Mouse (Mus musculus): ENCODE measurements around the gene Pabpc1l. TPM values are rescaled to one million over a fixed set of nuclear protein-coding genes. Genes with fewer than 3 reads are reported as not detected.

Gene Pabpc1l
- polyA plus RNA-seq, 1 experiment, result 1.5 TPM

GRCm38 (mm10) chr2:163994977-163995862 lies 30.0 kb upstream of the Pabpc1l start:
- Histone ChIP-seq H3K4me3 (peak overlapping the region; percentile 78), H3K4me2 (ENCODE audit: low read depth) (peak overlapping the region; percentile 95), H3ac (ENCODE audit: control insufficient read depth, insufficient read length) (peak overlapping the region; percentile 84), H3K79me2 (ENCODE audit: control insufficient read depth, insufficient read depth) (peaks cover 48% of the 10 kb centered on the region), H3K27me3 (ENCODE audit: control insufficient read depth, insufficient read depth, insufficient read length) (peaks cover 2% of the 10 kb centered on the region), H3K36me3 (ENCODE audit: control insufficient read depth, insufficient read depth) (peaks cover 5% of the 10 kb centered on the region)
- peak; percentile 90 for TF ChIP-seq POLR2A (IDR thresholded peaks at IDR 0.05; ENCODE audit: insufficient read length, low read depth)
- peak in 2 of 3 experiments; percentile 49 to 77 for TF ChIP-seq MYOD1 (IDR thresholded peaks at IDR 0.05; ENCODE audit: control insufficient read depth in 1 of 3, insufficient read length in 2 of 3, low read depth in 2 of 3)
- no peak for TF ChIP-seq REST (IDR thresholded peaks at IDR 0.05; ENCODE audit: insufficient read depth, insufficient read length)
- TF ChIP-seq POLR2AphosphoS2 (IDR thresholded peaks at IDR 0.05; ENCODE audit: insufficient read length, low read depth), result peak; percentile 59
- TF ChIP-seq E2F4 (IDR thresholded peaks at IDR 0.05; ENCODE audit: insufficient read depth), result no peak
- TF ChIP-seq MYOG (IDR thresholded peaks at IDR 0.05; ENCODE audit: control insufficient read depth in 1 of 3, insufficient read depth in 1 of 3, insufficient read length in 2 of 3, low read depth in 2 of 3), result peak in 2 of 3 experiments; percentile 54 to 77
- no peak for TF ChIP-seq SRF (IDR thresholded peaks at IDR 0.05; ENCODE audit: control insufficient read depth, insufficient read length, low read depth)
- TF ChIP-seq TCF12 (IDR thresholded peaks at IDR 0.05; ENCODE audit: insufficient read depth, poor library complexity, severe bottlenecking), result no peak
- no peak for TF ChIP-seq MAX (IDR thresholded peaks at IDR 0.05; ENCODE audit: low read depth)
- TF ChIP-seq USF1 (IDR thresholded peaks at IDR 0.05; ENCODE audit: low read depth), result peak; percentile 87
- no peak for TF ChIP-seq TCF3 (IDR thresholded peaks at IDR 0.05; ENCODE audit: insufficient read length, low read depth)
- TF ChIP-seq CEBPB (IDR thresholded peaks at IDR 0.05; ENCODE audit: insufficient read depth, poor library complexity, severe bottlenecking), result peak; percentile 71

- TF ChIP-seq E2F4 (IDR thresholded peaks at IDR 0.05; ENCODE audit: insufficient read depth) (no peak), CEBPB (IDR thresholded peaks at IDR 0.05; ENCODE audit: insufficient read depth, poor library complexity, severe bottlenecking) (no peak), POLR2A (IDR thresholded peaks at IDR 0.05; ENCODE audit: insufficient read length, low read depth) (no peak), MYOG (IDR thresholded peaks at IDR 0.05; ENCODE audit: control insufficient read depth in 1 of 3, insufficient read depth in 1 of 3, insufficient read length in 2 of 3, low read depth in 2 of 3) (no peak), TCF12 (IDR thresholded peaks at IDR 0.05; ENCODE audit: insufficient read depth, poor library complexity, severe bottlenecking) (no peak)
- peaks cover 58% of the 10 kb centered on the region for H3K79me2 ChIP-seq (ENCODE audit: control insufficient read depth, insufficient read depth)
Measured at GRCm38 (mm10) chr2:163996275-163996674, 29.0 kb upstream of the Pabpc1l start.

GRCm38 (mm10) chr2:163996899-163997298 lies 28.4 kb upstream of the Pabpc1l start:
- no peaks in the 10 kb centered on the region for H3K27me3 ChIP-seq (ENCODE audit: control insufficient read depth, insufficient read depth, insufficient read length)
- H3K79me2 ChIP-seq (ENCODE audit: control insufficient read depth, insufficient read depth), result peaks cover 65% of the 10 kb centered on the region
- peak overlapping the region; percentile 95 for H3K4me2 ChIP-seq (ENCODE audit: low read depth)
- no peak for TF ChIP-seq MAX (IDR thresholded peaks at IDR 0.05; ENCODE audit: low read depth)
- no peak for TF ChIP-seq REST (IDR thresholded peaks at IDR 0.05; ENCODE audit: insufficient read depth, insufficient read length)
- no peak for TF ChIP-seq TCF12 (IDR thresholded peaks at IDR 0.05; ENCODE audit: insufficient read depth, poor library complexity, severe bottlenecking)
- TF ChIP-seq SRF (IDR thresholded peaks at IDR 0.05; ENCODE audit: control insufficient read depth, insufficient read length, low read depth), result no peak
- TF ChIP-seq TCF3 (IDR thresholded peaks at IDR 0.05; ENCODE audit: insufficient read length, low read depth), result no peak
- no peak for TF ChIP-seq POLR2A (IDR thresholded peaks at IDR 0.05; ENCODE audit: insufficient read length, low read depth)
- TF ChIP-seq POLR2AphosphoS2 (IDR thresholded peaks at IDR 0.05; ENCODE audit: insufficient read length, low read depth), result no peak
- no peak for TF ChIP-seq USF1 (IDR thresholded peaks at IDR 0.05; ENCODE audit: low read depth)
- no peak for TF ChIP-seq E2F4 (IDR thresholded peaks at IDR 0.05; ENCODE audit: insufficient read depth)
- no peak for TF ChIP-seq MYOD1 (IDR thresholded peaks at IDR 0.05; ENCODE audit: control insufficient read depth in 1 of 3, insufficient read length in 2 of 3, low read depth in 2 of 3)
- TF ChIP-seq MYOG (IDR thresholded peaks at IDR 0.05; ENCODE audit: control insufficient read depth in 1 of 3, insufficient read depth in 1 of 3, insufficient read length in 2 of 3, low read depth in 2 of 3), result no peak
- TF ChIP-seq CEBPB (IDR thresholded peaks at IDR 0.05; ENCODE audit: insufficient read depth, poor library complexity, severe bottlenecking), result no peak
- H3ac ChIP-seq (ENCODE audit: control insufficient read depth, insufficient read length), result no peak overlapping the region
- H3K4me3 ChIP-seq, result peak overlapping the region; percentile 78
- H3K36me3 ChIP-seq (ENCODE audit: control insufficient read depth, insufficient read depth), result peaks cover 5% of the 10 kb centered on the region

More at GRCm38 (mm10) chr2:163996275-163996674, 29.0 kb upstream of the Pabpc1l start:
- Histone ChIP-seq H3K4me3 (peak overlapping the region; percentile 78), H3ac (ENCODE audit: control insufficient read depth, insufficient read length) (no peak overlapping the region), H3K36me3 (ENCODE audit: control insufficient read depth, insufficient read depth) (peaks cover 5% of the 10 kb centered on the region), H3K4me2 (ENCODE audit: low read depth) (peak overlapping the region; percentile 95), H3K27me3 (ENCODE audit: control insufficient read depth, insufficient read depth, insufficient read length) (no peaks in the 10 kb centered on the region)

GRCm38 (mm10) chr2:163998981-163999380 lies 26.3 kb upstream of the Pabpc1l start:
- Histone ChIP-seq H3K79me2 (ENCODE audit: control insufficient read depth, insufficient read depth) (peaks cover 85% of the 10 kb centered on the region), H3K4me3 (no peak overlapping the region), H3K4me2 (ENCODE audit: low read depth) (no peak overlapping the region), H3K36me3 (ENCODE audit: control insufficient read depth, insufficient read depth) (peaks cover 5% of the 10 kb centered on the region), H3K27me3 (ENCODE audit: control insufficient read depth, insufficient read depth, insufficient read length) (no peaks in the 10 kb centered on the region), H3ac (ENCODE audit: control insufficient read depth, insufficient read length) (no peak overlapping the region)
- TF ChIP-seq MYOD1 (IDR thresholded peaks at IDR 0.05; ENCODE audit: control insufficient read depth in 1 of 3, insufficient read length in 2 of 3, low read depth in 2 of 3) (no peak), TCF3 (IDR thresholded peaks at IDR 0.05; ENCODE audit: insufficient read length, low read depth) (no peak), E2F4 (IDR thresholded peaks at IDR 0.05; ENCODE audit: insufficient read depth) (no peak), MYOG (IDR thresholded peaks at IDR 0.05; ENCODE audit: control insufficient read depth in 1 of 3, insufficient read depth in 1 of 3, insufficient read length in 2 of 3, low read depth in 2 of 3) (no peak), MAX (IDR thresholded peaks at IDR 0.05; ENCODE audit: low read depth) (no peak), CEBPB (IDR thresholded peaks at IDR 0.05; ENCODE audit: insufficient read depth, poor library complexity, severe bottlenecking) (no peak), POLR2AphosphoS2 (IDR thresholded peaks at IDR 0.05; ENCODE audit: insufficient read length, low read depth) (no peak), REST (IDR thresholded peaks at IDR 0.05; ENCODE audit: insufficient read depth, insufficient read length) (no peak), POLR2A (IDR thresholded peaks at IDR 0.05; ENCODE audit: insufficient read length, low read depth) (no peak), TCF12 (IDR thresholded peaks at IDR 0.05; ENCODE audit: insufficient read depth, poor library complexity, severe bottlenecking) (no peak), SRF (IDR thresholded peaks at IDR 0.05; ENCODE audit: control insufficient read depth, insufficient read length, low read depth) (no peak)

Measured in myocyte (in vitro differentiated cells).